Mouse (Mus musculus): Measurements from ENCODE around the gene Snrnp35. TPM values are rescaled to one million over a fixed set of nuclear protein-coding genes. Genes with fewer than 3 reads are reported as not detected.

Snrnp35 gene
- polyA plus RNA-seq, 1 experiment = 4.6 TPM

- TF ChIP-seq CTCF (IDR thresholded peaks at IDR 0.05; ENCODE audit: borderline replicate concordance, control insufficient read depth, extremely low read depth, insufficient read depth, low read length, poor library complexity) = no peak
- TF ChIP-seq POLR2A (IDR thresholded peaks at IDR 0.05; ENCODE audit: control insufficient read depth, extremely low read depth, insufficient read depth, low read length, poor library complexity) = no peak
- 96% methylated on average over 5 of the region's 5 CpGs for WGBS
- H3K4me1 ChIP-seq (replicated peaks; ENCODE audit: control insufficient read depth, insufficient read depth, low read length) = peaks cover 11% of the 10 kb centered on the region; the same call in 1 of the 2 replicates
- DNase-seq = no peak
- no peaks in the 10 kb centered on the region for H3K27me3 ChIP-seq (ENCODE audit: control insufficient read depth, insufficient read depth, low read length)
- H3K4me3 ChIP-seq (ENCODE audit: control insufficient read depth, insufficient read depth, low read length) = no peak overlapping the region
- H3K36me3 ChIP-seq (ENCODE audit: control insufficient read depth, insufficient read depth, low read length) = no peaks in the 10 kb centered on the region
- H3K27ac ChIP-seq (ENCODE audit: control insufficient read depth, insufficient read depth, low read length) = no peak overlapping the region
These were observed 2.7 kb downstream of the Snrnp35 start for GRCm38 (mm10) chr5:124485654-124486053.

DNA sequence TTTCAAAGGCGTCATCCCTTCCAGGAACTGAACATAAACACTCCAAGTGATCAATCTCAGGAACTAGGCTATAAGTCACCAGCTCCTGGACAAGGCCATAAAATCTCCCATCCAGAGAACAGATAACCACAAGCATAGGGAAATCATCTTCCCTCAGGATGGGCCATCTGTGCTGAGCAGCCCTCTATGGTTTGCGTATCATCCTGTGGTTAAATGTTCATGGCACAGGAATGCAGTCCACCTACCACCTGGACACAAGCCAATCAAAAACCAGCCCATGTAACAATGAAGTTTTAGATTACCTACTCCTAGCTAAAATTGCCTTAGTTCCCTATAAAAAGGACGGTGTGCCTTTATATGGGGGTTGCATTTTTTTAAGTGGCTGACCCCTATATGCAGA lies 6.0 kb downstream of the Snrnp35 start:
- Histone ChIP-seq H3K36me3 (ENCODE audit: control insufficient read depth, insufficient read depth, low read length) (0 out of 2 replicates have a peak, but pooled peaks cover 4% of the 10 kb centered on the region), H3K4me1 (replicated peaks; ENCODE audit: control insufficient read depth, insufficient read depth, low read length) (peaks cover 6% of the 10 kb centered on the region; the same call in 1 of the 2 replicates), H3K27me3 (ENCODE audit: control insufficient read depth, insufficient read depth, low read length) (no peaks in the 10 kb centered on the region), H3K4me3 (ENCODE audit: control insufficient read depth, insufficient read depth, low read length) (no peak overlapping the region), H3K27ac (ENCODE audit: control insufficient read depth, insufficient read depth, low read length) (no peak overlapping the region)
- no peak for DNase-seq
- WGBS = 96% methylated on average over 3 of the region's 3 CpGs
- TF ChIP-seq POLR2A (IDR thresholded peaks at IDR 0.05; ENCODE audit: control insufficient read depth, extremely low read depth, insufficient read depth, low read length, poor library complexity) = no peak
- no peak for TF ChIP-seq CTCF (IDR thresholded peaks at IDR 0.05; ENCODE audit: borderline replicate concordance, control insufficient read depth, extremely low read depth, insufficient read depth, low read length, poor library complexity)

DNA sequence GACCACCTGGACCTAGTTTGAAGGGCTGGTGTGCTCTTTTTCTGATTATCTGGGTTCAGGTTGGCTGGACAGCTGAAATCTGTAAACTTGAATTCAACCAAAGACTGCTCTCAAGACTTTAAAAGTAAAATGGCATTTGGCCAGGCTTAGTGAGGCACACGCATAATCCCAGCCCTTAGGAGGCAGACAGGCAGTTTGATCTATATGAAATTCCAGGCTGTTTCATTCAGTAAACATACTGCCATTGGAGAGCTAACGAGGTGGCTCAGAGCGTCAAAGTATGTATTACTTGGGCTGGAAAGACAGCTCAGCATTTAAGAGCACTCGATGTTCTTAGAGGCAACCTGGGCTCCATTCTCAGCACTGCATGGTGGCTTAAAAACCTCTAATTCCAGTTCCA lies 8.8 kb downstream of the Snrnp35 start:
- TF ChIP-seq CTCF (IDR thresholded peaks at IDR 0.05; ENCODE audit: borderline replicate concordance, control insufficient read depth, extremely low read depth, insufficient read depth, low read length, poor library complexity) (no peak), POLR2A (IDR thresholded peaks at IDR 0.05; ENCODE audit: control insufficient read depth, extremely low read depth, insufficient read depth, low read length, poor library complexity) (no peak)
- Histone ChIP-seq H3K27me3 (ENCODE audit: control insufficient read depth, insufficient read depth, low read length) (no peaks in the 10 kb centered on the region), H3K4me1 (replicated peaks; ENCODE audit: control insufficient read depth, insufficient read depth, low read length) (peaks cover 19% of the 10 kb centered on the region), H3K36me3 (ENCODE audit: control insufficient read depth, insufficient read depth, low read length) (0 out of 2 replicates have a peak, but pooled peaks cover 4% of the 10 kb centered on the region), H3K4me3 (ENCODE audit: control insufficient read depth, insufficient read depth, low read length) (no peak overlapping the region), H3K27ac (ENCODE audit: control insufficient read depth, insufficient read depth, low read length) (no peak overlapping the region)
- 98% methylated on average over 4 of the region's 4 CpGs for WGBS
- no peak for DNase-seq

DNA sequence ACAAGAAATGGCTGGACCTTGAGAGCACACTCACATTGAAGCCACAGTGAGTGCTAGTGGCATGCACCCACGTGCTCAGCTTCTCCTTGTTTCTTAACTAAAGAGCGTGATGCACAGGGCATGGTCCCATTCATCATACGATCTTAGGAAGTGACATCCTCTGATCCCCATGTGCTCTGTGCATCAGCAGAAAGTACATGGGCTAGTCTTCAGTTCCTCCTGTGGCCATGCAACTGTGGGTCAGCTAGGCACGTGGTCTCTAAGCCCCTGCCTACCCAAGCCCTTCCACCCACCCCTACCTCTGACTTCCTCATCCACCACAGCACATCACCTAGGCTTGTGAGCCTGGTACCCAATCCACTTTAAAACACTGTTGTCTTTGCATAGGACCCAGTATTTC lies 9.7 kb downstream of the Snrnp35 start:
- 78% methylated on average over 4 of the region's 4 CpGs for WGBS
- 0 out of 2 replicates have a peak, but pooled peaks cover 4% of the 10 kb centered on the region for H3K36me3 ChIP-seq (ENCODE audit: control insufficient read depth, insufficient read depth, low read length)

GRCm38 (mm10) chr5:124493455-124493854 lies 10.5 kb downstream of the Snrnp35 start:
- peaks cover 30% of the 10 kb centered on the region for H3K4me1 ChIP-seq (replicated peaks; ENCODE audit: control insufficient read depth, insufficient read depth, low read length)
- H3K27ac ChIP-seq (ENCODE audit: control insufficient read depth, insufficient read depth, low read length) = no peak overlapping the region
- TF ChIP-seq CTCF (IDR thresholded peaks at IDR 0.05; ENCODE audit: borderline replicate concordance, control insufficient read depth, extremely low read depth, insufficient read depth, low read length, poor library complexity) (no peak), POLR2A (IDR thresholded peaks at IDR 0.05; ENCODE audit: control insufficient read depth, extremely low read depth, insufficient read depth, low read length, poor library complexity) (no peak)
- 56% methylated on average over 11 of the region's 11 CpGs for WGBS
- H3K36me3 ChIP-seq (ENCODE audit: control insufficient read depth, insufficient read depth, low read length) = 0 out of 2 replicates have a peak, but pooled peaks cover 4% of the 10 kb centered on the region
- no peak for DNase-seq
- no peaks in the 10 kb centered on the region for H3K27me3 ChIP-seq (ENCODE audit: control insufficient read depth, insufficient read depth, low read length)
- H3K4me3 ChIP-seq (ENCODE audit: control insufficient read depth, insufficient read depth, low read length) = no peak overlapping the region

More for the DNA sequence above, 9.7 kb downstream of the Snrnp35 start:
- DNase-seq = no peak
- Histone ChIP-seq H3K4me1 (replicated peaks; ENCODE audit: control insufficient read depth, insufficient read depth, low read length) (peaks cover 25% of the 10 kb centered on the region), H3K27me3 (ENCODE audit: control insufficient read depth, insufficient read depth, low read length) (no peaks in the 10 kb centered on the region), H3K4me3 (ENCODE audit: control insufficient read depth, insufficient read depth, low read length) (no peak overlapping the region), H3K27ac (ENCODE audit: control insufficient read depth, insufficient read depth, low read length) (no peak overlapping the region)
- TF ChIP-seq CTCF (IDR thresholded peaks at IDR 0.05; ENCODE audit: borderline replicate concordance, control insufficient read depth, extremely low read depth, insufficient read depth, low read length, poor library complexity) = no peak
- no peak for TF ChIP-seq POLR2A (IDR thresholded peaks at IDR 0.05; ENCODE audit: control insufficient read depth, extremely low read depth, insufficient read depth, low read length, poor library complexity)

DNA sequence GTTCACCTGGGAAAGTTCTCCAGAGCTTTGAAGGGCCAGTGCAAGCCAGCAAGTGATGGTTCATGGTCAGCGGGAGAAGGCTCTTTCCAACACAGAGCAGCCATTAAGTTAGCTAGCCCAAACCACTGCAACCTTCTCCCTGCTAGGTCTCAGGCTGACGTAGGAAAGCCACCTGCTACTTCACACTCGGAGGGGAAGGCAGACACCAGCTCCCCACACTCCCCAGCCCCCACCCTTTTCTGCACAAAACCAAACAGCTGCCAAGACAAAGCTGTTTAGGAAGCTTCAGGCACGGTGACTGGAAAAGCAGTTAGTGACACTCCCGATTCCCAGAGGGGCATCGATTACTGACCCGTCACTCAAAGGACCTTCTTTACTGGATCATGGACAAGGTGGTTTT lies 12.6 kb downstream of the Snrnp35 start:
- 0 out of 2 replicates have a peak, but pooled peaks cover 4% of the 10 kb centered on the region for H3K36me3 ChIP-seq (ENCODE audit: control insufficient read depth, insufficient read depth, low read length)
- H3K27me3 ChIP-seq (ENCODE audit: control insufficient read depth, insufficient read depth, low read length) = no peaks in the 10 kb centered on the region
- peak; percentile 41 for DNase-seq
- H3K4me1 ChIP-seq (replicated peaks; ENCODE audit: control insufficient read depth, insufficient read depth, low read length) = peaks cover 30% of the 10 kb centered on the region
- WGBS = 44% methylated on average over 7 of the region's 7 CpGs
- TF ChIP-seq POLR2A (IDR thresholded peaks at IDR 0.05; ENCODE audit: control insufficient read depth, extremely low read depth, insufficient read depth, low read length, poor library complexity) (no peak), CTCF (IDR thresholded peaks at IDR 0.05; ENCODE audit: borderline replicate concordance, control insufficient read depth, extremely low read depth, insufficient read depth, low read length, poor library complexity) (no peak)
- H3K4me3 ChIP-seq (ENCODE audit: control insufficient read depth, insufficient read depth, low read length) = no peak overlapping the region
- H3K27ac ChIP-seq (ENCODE audit: control insufficient read depth, insufficient read depth, low read length) = peak overlapping the region; percentile 58

All from thymus, adult 2 months (tissue).